11 mouse cellular contexts compared by ENCODE assay signal in genomic region chr8:127939284-127939985, GRCm38 (mm10).
DNase-seq lines count a peak whose midpoint lies in the region; ATAC-seq lines count a peak whose summit lies in the region.
"Had no signal": no experiment of that assay in that cellular context is flagged by ENCODE, and none has a peak within 500 bp of the region (broad histone marks: within the 10 kb centered on the region; RNA-seq: fewer than 3 reads in every experiment).

No protein-coding gene starts in this region.

- no peaks in the 10 kb centered on the region for H3K36me3 ChIP-seq in forebrain, embryonic 13.5 days (ENCODE audit: poor library complexity, severe bottlenecking)
- H3K36me3 ChIP-seq in midbrain, embryonic 14.5 days (ENCODE audit: control insufficient read depth, insufficient read depth, low read length): no peaks in the 10 kb centered on the region

- DNase-seq in brain, embryonic 18.5 days (ENCODE audit: low read depth, low spot score): peak; percentile 56
- peak; percentile 12 for DNase-seq in hindlimb bud, embryonic 11.5 days (ENCODE audit: extremely low spot score, low read depth, low spot score)
- peak; percentile 67 for DNase-seq in midbrain, embryonic 14.5 days
- DNase-seq in testis, postnatal 14 days (ENCODE audit: low spot score): no peak
- no peak for DNase-seq in adrenal gland, adult 18-20 months (ENCODE audit: low spot score in 2 of 2)
- no peak for DNase-seq in adrenal gland, adult (ENCODE audit: inconsistent age in 2 of 2, low spot score in 1 of 2)
- no peak for DNase-seq in cerebellum, postnatal 25 days
- DNase-seq: cerebellum, adult 18-20 months; gastrocnemius, postnatal 36 days had no signal

- peaks cover 29% of the 10 kb centered on the region for H3K4me1 ChIP-seq in forebrain, embryonic 13.5 days
- H3K4me1 ChIP-seq in midbrain, embryonic 14.5 days (ENCODE audit: control insufficient read depth, insufficient read depth, low read length): peaks cover 13% of the 10 kb centered on the region

- ATAC-seq in forebrain, embryonic 13.5 days: peak; percentile 80
- ATAC-seq in midbrain, embryonic 14.5 days (ENCODE audit: low FRiP score, low TSS enrichment): no peak

- no peaks in the 10 kb centered on the region for H3K27me3 ChIP-seq in forebrain, embryonic 13.5 days
- no peaks in the 10 kb centered on the region for H3K27me3 ChIP-seq in midbrain, embryonic 14.5 days (ENCODE audit: control insufficient read depth, insufficient read depth, low read length)
- H3K27me3 ChIP-seq: megakaryocyte, embryonic 14.5 days had no signal

- no peak overlapping the region for H3K4me2 ChIP-seq in forebrain, embryonic 13.5 days
- H3K4me2 ChIP-seq in midbrain, embryonic 14.5 days (ENCODE audit: low read length): no peak overlapping the region

- H3K27ac ChIP-seq in forebrain, embryonic 13.5 days: peak overlapping the region; percentile 37; the same call in 1 of the 2 replicates
- peak overlapping the region; percentile 42; the same call in 1 of the 2 replicates for H3K27ac ChIP-seq in midbrain, embryonic 14.5 days (replicated peaks; ENCODE audit: low read depth, low read length)

- WGBS in forebrain, embryonic 13.5 days: 22% methylated on average over 7 of the region's 7 CpGs
- WGBS in midbrain, embryonic 14.5 days: 19% methylated on average over 7 of the region's 7 CpGs

- H3K9me3 ChIP-seq in forebrain, embryonic 13.5 days (replicated peaks): no peaks in the 10 kb centered on the region
- H3K9me3 ChIP-seq in midbrain, embryonic 14.5 days (ENCODE audit: control insufficient read depth, low read length): no peaks in the 10 kb centered on the region
- H3K9me3 ChIP-seq: megakaryocyte, embryonic 14.5 days had no signal

- H3K9ac ChIP-seq in forebrain, embryonic 13.5 days: no peak overlapping the region
- no peak overlapping the region for H3K9ac ChIP-seq in midbrain, embryonic 14.5 days (replicated peaks; ENCODE audit: low read length)

- H3K4me3 ChIP-seq in forebrain, embryonic 13.5 days: no peak overlapping the region
- H3K4me3 ChIP-seq in midbrain, embryonic 14.5 days (replicated peaks; ENCODE audit: low read depth, low read length): no peak overlapping the region
- H3K4me3 ChIP-seq: megakaryocyte, embryonic 14.5 days had no signal

Comparison
In these comparisons a context has a peak if more than half of its experiments do, and no peak if none do; other contexts are left out.
1. DNase-seq: peak in brain, embryonic 18.5 days (single experiment), hindlimb bud, embryonic 11.5 days (single experiment) and midbrain, embryonic 14.5 days (single experiment); none in testis, postnatal 14 days (single experiment), adrenal gland, adult 18-20 months (0 of 2), adrenal gland, adult (0 of 2) and cerebellum, postnatal 25 days (0 of 2).